Mouse (Mus musculus): ENCODE measurements around the gene Immp2l. TPM values are rescaled to one million over a fixed set of nuclear protein-coding genes. Genes with fewer than 3 reads are reported as not detected.
"Not testable (repeated sequence)": the region's sequence is repeated elsewhere in the genome, so short reads cannot be mapped to it uniquely, and the experiment has no call there.

Gene Immp2l
- polyA plus RNA-seq, 1 experiment = 14.8 TPM

- no peak overlapping the region for H3K4me3 ChIP-seq (ENCODE audit: insufficient read depth, low read depth, low read length)
- TF ChIP-seq CTCF (conservative IDR thresholded peaks at IDR 0.05; ENCODE audit: insufficient read depth, insufficient read length, low read depth, low read length) (no peak), POLR2A (IDR thresholded peaks at IDR 0.05; ENCODE audit: low read depth, low read length) (no peak)
- no peak overlapping the region for H3K27ac ChIP-seq (ENCODE audit: insufficient read depth, low read depth, low read length)
- 77% methylated on average over 3 of the region's 3 CpGs for WGBS
- no peaks in the 10 kb centered on the region for H3K36me3 ChIP-seq (ENCODE audit: control insufficient read depth, insufficient read depth, low read length)
- no peak for DNase-seq
- H3K27me3 ChIP-seq (replicated peaks; ENCODE audit: control insufficient read depth, insufficient read depth, low read length) = no peaks in the 10 kb centered on the region
- H3K4me1 ChIP-seq (ENCODE audit: control insufficient read depth, insufficient read depth, low read length) = no peaks in the 10 kb centered on the region
These were observed 719.0 kb downstream of the Immp2l start for GRCm38 (mm10) chr12:41742887-41743286.

GRCm38 (mm10) chr12:41763396-41763795 is 739.5 kb downstream of the Immp2l start:
- Histone ChIP-seq H3K36me3 (ENCODE audit: control insufficient read depth, insufficient read depth, low read length) (no peaks in the 10 kb centered on the region), H3K4me3 (ENCODE audit: insufficient read depth, low read depth, low read length) (no peak overlapping the region), H3K4me1 (ENCODE audit: control insufficient read depth, insufficient read depth, low read length) (no peaks in the 10 kb centered on the region), H3K27ac (ENCODE audit: insufficient read depth, low read depth, low read length) (no peak overlapping the region), H3K27me3 (replicated peaks; ENCODE audit: control insufficient read depth, insufficient read depth, low read length) (no peaks in the 10 kb centered on the region)
- no peak for TF ChIP-seq CTCF (conservative IDR thresholded peaks at IDR 0.05; ENCODE audit: insufficient read depth, insufficient read length, low read depth, low read length)
- no peak for TF ChIP-seq POLR2A (IDR thresholded peaks at IDR 0.05; ENCODE audit: low read depth, low read length)
- WGBS = 68% methylated on average over 3 of the region's 3 CpGs
- no peak for DNase-seq

GRCm38 (mm10) chr12:41773961-41774360 is 750.1 kb downstream of the Immp2l start:
- no peak for DNase-seq
- Histone ChIP-seq H3K4me1 (ENCODE audit: control insufficient read depth, insufficient read depth, low read length) (no peaks in the 10 kb centered on the region), H3K27ac (ENCODE audit: insufficient read depth, low read depth, low read length) (no peak overlapping the region), H3K4me3 (ENCODE audit: insufficient read depth, low read depth, low read length) (no peak overlapping the region), H3K36me3 (ENCODE audit: control insufficient read depth, insufficient read depth, low read length) (no peaks in the 10 kb centered on the region), H3K27me3 (replicated peaks; ENCODE audit: control insufficient read depth, insufficient read depth, low read length) (no peaks in the 10 kb centered on the region)
- no peak for TF ChIP-seq POLR2A (IDR thresholded peaks at IDR 0.05; ENCODE audit: low read depth, low read length)
- no peak for TF ChIP-seq CTCF (conservative IDR thresholded peaks at IDR 0.05; ENCODE audit: insufficient read depth, insufficient read length, low read depth, low read length)
- 71% methylated on average over 3 of the region's 3 CpGs for WGBS

- no peaks in the 10 kb centered on the region for H3K36me3 ChIP-seq (ENCODE audit: control insufficient read depth, insufficient read depth, low read length)
- no peak overlapping the region for H3K4me3 ChIP-seq (ENCODE audit: insufficient read depth, low read depth, low read length)
- DNase-seq = no peak
- H3K4me1 ChIP-seq (ENCODE audit: control insufficient read depth, insufficient read depth, low read length) = no peaks in the 10 kb centered on the region
- 86% methylated on average over 5 of the region's 5 CpGs for WGBS
- no peak overlapping the region for H3K27ac ChIP-seq (ENCODE audit: insufficient read depth, low read depth, low read length)
- H3K27me3 ChIP-seq (replicated peaks; ENCODE audit: control insufficient read depth, insufficient read depth, low read length) = no peaks in the 10 kb centered on the region
- TF ChIP-seq POLR2A (IDR thresholded peaks at IDR 0.05; ENCODE audit: low read depth, low read length) (no peak), CTCF (conservative IDR thresholded peaks at IDR 0.05; ENCODE audit: insufficient read depth, insufficient read length, low read depth, low read length) (no peak)
These were observed 750.9 kb downstream of the Immp2l start for GRCm38 (mm10) chr12:41774623-41775323.

- not testable (repeated sequence) for DNase-seq; H3K4me3 ChIP-seq (ENCODE audit: insufficient read depth, low read depth, low read length); H3K27ac ChIP-seq (ENCODE audit: insufficient read depth, low read depth, low read length); H3K4me1 ChIP-seq (ENCODE audit: control insufficient read depth, insufficient read depth, low read length); H3K36me3 ChIP-seq (ENCODE audit: control insufficient read depth, insufficient read depth, low read length); H3K27me3 ChIP-seq (replicated peaks; ENCODE audit: control insufficient read depth, insufficient read depth, low read length)
- no CpG with 5 or more reads among the region's 4 CpGs for WGBS
These were observed 753.9 kb downstream of the Immp2l start for GRCm38 (mm10) chr12:41777762-41778161.

- not testable (repeated sequence) for H3K4me1 ChIP-seq (ENCODE audit: control insufficient read depth, insufficient read depth, low read length); H3K27me3 ChIP-seq (replicated peaks; ENCODE audit: control insufficient read depth, insufficient read depth, low read length); H3K36me3 ChIP-seq (ENCODE audit: control insufficient read depth, insufficient read depth, low read length); H3K4me3 ChIP-seq (ENCODE audit: insufficient read depth, low read depth, low read length)
- WGBS = 59% methylated on average over 1 of the region's 1 CpGs
- DNase-seq = peak; percentile 85
- 0 out of 2 replicates have a peak overlapping the region, but pooled peaks have one; percentile 30 for H3K27ac ChIP-seq (ENCODE audit: insufficient read depth, low read depth, low read length)
These were observed 769.8 kb downstream of the Immp2l start for GRCm38 (mm10) chr12:41793681-41794080.

- 86% methylated on average over 6 of the region's 6 CpGs for WGBS
- Histone ChIP-seq H3K4me1 (ENCODE audit: control insufficient read depth, insufficient read depth, low read length) (no peaks in the 10 kb centered on the region), H3K27ac (ENCODE audit: insufficient read depth, low read depth, low read length) (no peak overlapping the region), H3K27me3 (replicated peaks; ENCODE audit: control insufficient read depth, insufficient read depth, low read length) (no peaks in the 10 kb centered on the region), H3K36me3 (ENCODE audit: control insufficient read depth, insufficient read depth, low read length) (no peaks in the 10 kb centered on the region), H3K4me3 (ENCODE audit: insufficient read depth, low read depth, low read length) (no peak overlapping the region)
- TF ChIP-seq CTCF (conservative IDR thresholded peaks at IDR 0.05; ENCODE audit: insufficient read depth, insufficient read length, low read depth, low read length) = no peak
- TF ChIP-seq POLR2A (IDR thresholded peaks at IDR 0.05; ENCODE audit: low read depth, low read length) = no peak
- DNase-seq = no peak
These were observed 805.6 kb downstream of the Immp2l start for GRCm38 (mm10) chr12:41829517-41829916.

- Histone ChIP-seq H3K27ac (ENCODE audit: insufficient read depth, low read depth, low read length) (no peak overlapping the region), H3K36me3 (ENCODE audit: control insufficient read depth, insufficient read depth, low read length) (no peaks in the 10 kb centered on the region), H3K4me3 (ENCODE audit: insufficient read depth, low read depth, low read length) (no peak overlapping the region), H3K4me1 (ENCODE audit: control insufficient read depth, insufficient read depth, low read length) (no peaks in the 10 kb centered on the region), H3K27me3 (replicated peaks; ENCODE audit: control insufficient read depth, insufficient read depth, low read length) (no peaks in the 10 kb centered on the region)
- TF ChIP-seq POLR2A (IDR thresholded peaks at IDR 0.05; ENCODE audit: low read depth, low read length) = no peak
- TF ChIP-seq CTCF (conservative IDR thresholded peaks at IDR 0.05; ENCODE audit: insufficient read depth, insufficient read length, low read depth, low read length) = no peak
- 81% methylated on average over 7 of the region's 7 CpGs for WGBS
- DNase-seq = no peak
These were observed 807.8 kb downstream of the Immp2l start for GRCm38 (mm10) chr12:41831731-41832130.

Data from kidney, adult 2 months (tissue).